Mouse (Mus musculus): ENCODE data around the gene Aida.

DNA sequence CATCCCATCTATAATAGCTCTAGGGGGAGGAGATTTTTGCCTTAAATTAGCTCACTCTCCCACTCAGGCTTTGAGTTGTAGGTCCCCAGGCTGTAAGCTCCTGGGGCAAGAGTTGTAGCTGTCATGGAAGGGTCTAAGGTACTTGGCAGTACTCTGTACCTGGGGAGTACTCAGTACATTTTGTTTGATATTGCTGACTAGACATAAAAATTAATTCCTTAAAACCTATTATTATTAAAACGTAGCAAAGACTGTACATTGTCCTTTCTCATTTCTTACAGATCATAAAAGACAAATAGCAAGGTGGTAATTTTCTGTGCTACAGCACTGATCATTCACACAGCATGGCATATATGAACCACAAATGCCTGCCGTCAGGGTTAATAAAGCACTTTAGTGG, 27.5 kb downstream of the Aida start:
- TF ChIP-seq CTCF (IDR thresholded peaks at IDR 0.05; ENCODE audit: low read depth): no peak
- no peak for TF ChIP-seq EP300 (IDR thresholded peaks at IDR 0.05; ENCODE audit: low read depth)

All from liver, embryonic 14.5 days (tissue).